Mouse (Mus musculus) kidney, embryonic 15.5 days (tissue): ENCODE results near the gene Reps2. TPM values are rescaled to one million over a fixed set of nuclear protein-coding genes. Genes with fewer than 3 reads are reported as not detected.

Experiments
- ATAC-seq: fragments of 200-750 bp; cut with Nextera tagmentation; replicated peaks from 2 replicates; pipeline ENCODE4 v1.8.0; 2017; ENCODE audit warnings: moderate TSS enrichment; ENCODE audit not compliant: low FRiP score
- H3K27ac ChIP-seq: fragments of 300-500 bp; sonication (generic); 2 replicates; pipeline ENCODE4 v1.5.1; 2015; ENCODE audit warnings: mild to moderate bottlenecking, inconsistent platforms
- H3K27me3 ChIP-seq: fragments of 300-500 bp; sonication (generic); 2 replicates; pipeline ENCODE4 v1.6.1; 2015; ENCODE audit warnings: inconsistent platforms
- H3K36me3 ChIP-seq: fragments of 300-500 bp; sonication (generic); 2 replicates; pipeline ENCODE4 v1.6.1; 2015; ENCODE audit warnings: inconsistent platforms
- H3K4me1 ChIP-seq: fragments of 300-500 bp; sonication (generic); 2 replicates; pipeline ENCODE4 v1.6.1; 2015; ENCODE audit warnings: inconsistent platforms
- H3K4me2 ChIP-seq: fragments of 300-500 bp; sonication (generic); 2 replicates; pipeline ENCODE4 v1.6.1; 2015; ENCODE audit warnings: moderate library complexity, mild to moderate bottlenecking, inconsistent platforms
- H3K4me3 ChIP-seq: fragments of 300-500 bp; sonication (generic); replicated peaks from 2 replicates; pipeline ENCODE4 v1.5.1; 2015; ENCODE audit warnings: mild to moderate bottlenecking, inconsistent platforms
- H3K9ac ChIP-seq: fragments of 300-500 bp; sonication (generic); 2 replicates; pipeline ENCODE4 v1.6.1; 2015; ENCODE audit warnings: mild to moderate bottlenecking, inconsistent platforms
- H3K9me3 ChIP-seq: fragments of 300-500 bp; sonication (generic); replicated peaks from 2 replicates; pipeline ENCODE4 v1.6.1; 2016; ENCODE audit warnings: inconsistent platforms
- WGBS: fragments of 180-500 bp; shearing (Covaris S2); methylation state at CpG from one replicate; pipeline ENCODE4 v1.1.7; 2015; ENCODE audit warnings: mixed read lengths; 5-methylcytosine and 5-hydroxymethylcytosine counted together
- polyA plus RNA-seq: library from polyadenylated mRNA; unstranded; fragments of >200 nt; fragmentation: Nextera tagmentation; extraction: Ambion mirVana; gene quantifications from 2 replicates; pipeline ENCODE4 v1.2.1, GENCODE M21; 2015

The Reps2 gene
- polyA plus RNA-seq, 1 experiment from 2014 or later: 2.0 TPM

DNA sequence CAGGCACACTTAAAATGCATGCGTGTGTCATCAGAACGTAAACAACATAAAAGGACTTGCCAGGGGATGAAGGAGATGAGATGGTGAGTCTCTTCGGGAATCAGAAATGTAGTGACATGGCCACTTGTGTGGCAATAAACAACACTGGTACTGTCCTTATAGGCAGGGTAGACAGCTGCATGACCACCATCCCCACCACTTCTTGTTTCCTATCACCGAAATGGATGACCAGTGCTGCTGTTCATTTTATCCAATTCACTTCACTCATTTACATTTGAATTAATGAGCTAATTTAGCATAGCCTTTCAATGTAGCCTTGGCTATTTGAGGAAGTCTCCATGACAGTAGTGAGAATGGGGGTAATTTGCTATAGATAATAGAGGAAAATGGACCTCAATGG is 236.2 kb downstream of the Reps2 start:
- WGBS: 94% methylated on average over 4 of the region's 4 CpGs
- peaks cover 22% of the 10 kb centered on the region for H3K27me3 ChIP-seq
- no peaks in the 10 kb centered on the region for H3K36me3 ChIP-seq
- H3K9me3 ChIP-seq: no peaks in the 10 kb centered on the region
- no peak for ATAC-seq
- H3K4me3 ChIP-seq: no peak overlapping the region
- no peak overlapping the region for H3K4me2 ChIP-seq
- no peaks in the 10 kb centered on the region for H3K4me1 ChIP-seq
- no peak overlapping the region for H3K9ac ChIP-seq
- no peak overlapping the region for H3K27ac ChIP-seq

DNA sequence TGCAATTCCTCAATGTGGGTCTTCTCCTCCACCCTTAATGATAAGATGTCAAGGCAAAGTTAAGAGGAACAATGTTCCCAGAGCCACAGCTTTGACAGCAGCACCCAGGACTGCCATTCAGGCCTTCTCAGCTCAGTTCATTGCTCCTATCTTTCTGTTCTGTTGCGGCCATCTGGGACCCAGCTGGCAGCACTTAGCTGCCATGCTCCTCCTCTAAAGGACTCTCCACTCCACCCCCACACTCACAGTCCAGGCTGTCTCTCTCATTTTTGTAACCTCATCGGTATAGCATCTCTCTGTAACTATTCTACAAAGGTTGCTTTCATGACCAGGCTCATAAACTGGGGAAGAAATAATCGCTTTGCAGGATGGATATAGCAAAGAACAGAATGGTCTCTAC is 241.0 kb downstream of the Reps2 start:
- no peak overlapping the region for H3K27ac ChIP-seq
- WGBS: 73% methylated on average over 3 of the region's 3 CpGs
- H3K36me3 ChIP-seq: no peaks in the 10 kb centered on the region
- H3K27me3 ChIP-seq: peaks cover 26% of the 10 kb centered on the region
- no peak overlapping the region for H3K9ac ChIP-seq
- no peak for ATAC-seq
- no peaks in the 10 kb centered on the region for H3K4me1 ChIP-seq
- H3K4me2 ChIP-seq: no peak overlapping the region
- H3K9me3 ChIP-seq: no peaks in the 10 kb centered on the region
- no peak overlapping the region for H3K4me3 ChIP-seq

DNA sequence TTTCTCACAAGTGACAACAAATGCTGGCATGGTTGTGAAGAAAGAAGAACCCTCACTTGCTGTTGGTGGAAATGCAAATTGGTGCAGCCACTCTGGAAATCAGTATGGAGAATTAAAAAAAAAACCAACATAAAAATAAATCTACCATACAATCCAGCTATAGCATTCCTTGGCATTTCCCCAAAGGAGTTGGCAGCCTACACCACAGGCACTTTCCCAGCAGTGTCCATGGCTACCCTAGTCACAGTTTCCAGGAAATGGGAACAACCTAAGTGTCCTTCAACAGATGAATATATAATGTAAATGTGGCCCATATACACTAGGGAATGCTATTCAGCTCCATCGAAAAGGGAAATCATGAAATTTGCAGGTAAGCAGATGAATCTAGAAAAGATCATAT is 262.7 kb downstream of the Reps2 start:
- Histone ChIP-seq H3K36me3 (no peaks in the 10 kb centered on the region), H3K27me3 (peaks cover 16% of the 10 kb centered on the region; the same call in 1 of the 2 replicates), H3K9me3 (no peaks in the 10 kb centered on the region), H3K4me1 (no peaks in the 10 kb centered on the region), H3K4me3 (no peak overlapping the region), H3K9ac (no peak overlapping the region), H3K27ac (no peak overlapping the region), H3K4me2 (no peak overlapping the region)
- WGBS: 89% methylated on average over 1 of the region's 1 CpGs
- ATAC-seq: no peak

DNA sequence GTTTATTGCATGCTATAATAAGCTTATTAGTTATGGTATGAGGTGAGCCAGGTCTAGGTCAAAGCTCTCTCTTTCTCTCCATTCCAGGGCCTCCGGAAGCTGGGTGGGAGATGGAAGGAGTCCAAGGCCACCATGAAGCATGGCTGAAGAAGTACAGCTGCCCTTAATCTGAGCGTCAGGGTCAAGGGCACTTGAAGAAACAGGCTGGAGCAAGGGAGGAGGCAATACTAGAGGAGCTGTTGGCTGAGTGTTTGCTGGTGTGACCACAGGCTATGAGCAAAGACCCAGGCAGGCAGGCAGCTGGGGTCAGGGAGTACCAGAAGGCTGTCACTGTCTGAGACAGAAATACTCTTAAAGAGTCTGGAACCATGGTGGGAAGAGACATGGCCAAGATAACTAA is 280.2 kb downstream of the Reps2 start:
- peaks cover 50% of the 10 kb centered on the region for H3K27me3 ChIP-seq
- no peaks in the 10 kb centered on the region for H3K36me3 ChIP-seq
- H3K9me3 ChIP-seq: no peaks in the 10 kb centered on the region
- H3K4me1 ChIP-seq: no peaks in the 10 kb centered on the region
- H3K4me2 ChIP-seq: no peak overlapping the region
- no peak overlapping the region for H3K4me3 ChIP-seq
- H3K27ac ChIP-seq: no peak overlapping the region
- 55% methylated on average over 2 of the region's 2 CpGs for WGBS
- H3K9ac ChIP-seq: no peak overlapping the region
- ATAC-seq: peak; percentile 73

Other genes with a start within 250 kb of the Reps2 start
- gene Rbbp7, start 116.8 kb upstream of the Reps2 start, polyA plus RNA-seq: 537 and 542 TPM in 2 replicates
- 16.8 and 17.1 TPM in 2 replicates for gene Txlng, start 185.8 kb upstream of the Reps2 start, polyA plus RNA-seq
- 41.4 and 44.1 TPM in 2 replicates for gene Syap1, start 244.8 kb upstream of the Reps2 start, polyA plus RNA-seq